Mouse (Mus musculus) liver, embryonic 16.5 days (tissue): ENCODE measurements around the gene Dcxr. TPM values are rescaled to one million over a fixed set of nuclear protein-coding genes. Genes with fewer than 3 reads are reported as not detected.

Source experiments
- polyA plus RNA-seq: library from polyadenylated mRNA; unstranded; fragments of >200 nt; fragmentation: Nextera tagmentation; extraction: Ambion mirVana; gene quantifications from 2 replicates; pipeline ENCODE4 v1.2.1, GENCODE M21; 2015

The Dcxr gene
- polyA plus RNA-seq, 1 experiment from 2014 or later = 27.9 TPM

Other genes starting within 250 kb of the Dcxr start
- 81.5 and 83.1 TPM in 2 replicates for gene Mrpl12, start 242.7 kb downstream of the Dcxr start, polyA plus RNA-seq
- 37.0 and 38.9 TPM in 2 replicates for gene Slc25a10, start 235.4 kb downstream of the Dcxr start, polyA plus RNA-seq
- 18.7 and 20.7 TPM in 2 replicates for gene Gcgr, start 196.6 kb downstream of the Dcxr start, polyA plus RNA-seq
- 38.5 and 39.1 TPM in 2 replicates for gene Mcrip1, start 177.6 kb downstream of the Dcxr start, polyA plus RNA-seq
- 0.20 and 1.2 TPM in 2 replicates for gene Ppp1r27, start 176.1 kb downstream of the Dcxr start, polyA plus RNA-seq
- gene P4hb, start 154.0 kb downstream of the Dcxr start, polyA plus RNA-seq = 793 and 897 TPM in 2 replicates
- gene Arhgdia, start 145.7 kb downstream of the Dcxr start, polyA plus RNA-seq = 201 and 205 TPM in 2 replicates
- 52.4 and 87.2 TPM in 2 replicates for gene Alyref, start 128.9 kb downstream of the Dcxr start, polyA plus RNA-seq
- 66.8 and 67.8 TPM in 2 replicates for gene Anapc11, start 128.9 kb downstream of the Dcxr start, polyA plus RNA-seq
- gene Npb, start 118.8 kb downstream of the Dcxr start, polyA plus RNA-seq = 16.2 and 16.4 TPM in 2 replicates
- gene Pcyt2, start 109.3 kb downstream of the Dcxr start, polyA plus RNA-seq = 158 and 184 TPM in 2 replicates
- 27.3 and 28.0 TPM in 2 replicates for gene Sirt7, start 102.0 kb downstream of the Dcxr start, polyA plus RNA-seq
- 29.4 and 30.9 TPM in 2 replicates for gene Mafg, start 93.7 kb downstream of the Dcxr start, polyA plus RNA-seq
- gene Pycr1, start 83.5 kb downstream of the Dcxr start, polyA plus RNA-seq = 4.8 and 5.1 TPM in 2 replicates
- 0.58 and 0.61 TPM in 2 replicates for gene Myadml2, start 79.1 kb downstream of the Dcxr start, polyA plus RNA-seq
- 0.15 and 0.20 TPM in 2 replicates for gene Notum, start 66.1 kb downstream of the Dcxr start, polyA plus RNA-seq
- 44.6 and 44.7 TPM in 2 replicates for gene Aspscr1, start 54.3 kb downstream of the Dcxr start, polyA plus RNA-seq
- 78.1 and 87.1 TPM in 2 replicates for gene Cenpx, start 13.5 kb downstream of the Dcxr start, polyA plus RNA-seq
- gene Lrrc45, start 13.4 kb downstream of the Dcxr start, polyA plus RNA-seq = 9.0 and 9.7 TPM in 2 replicates
- 0.77 and 0.80 TPM in 2 replicates for gene Rac3, start 5.8 kb downstream of the Dcxr start, polyA plus RNA-seq
- 0.31 TPM in 1 of 2 replicates, not detected in the other for gene Cbr2, start 4.8 kb upstream of the Dcxr start, polyA plus RNA-seq
- gene Hmga1b, start 35.5 kb upstream of the Dcxr start, polyA plus RNA-seq = 1.5 and 1.6 TPM in 2 replicates
- 8.6 and 11.5 TPM in 2 replicates for gene Rfng, start 56.9 kb upstream of the Dcxr start, polyA plus RNA-seq
- 61.6 and 64.7 TPM in 2 replicates for gene Gps1, start 57.0 kb upstream of the Dcxr start, polyA plus RNA-seq
- gene Dus1l, start 69.1 kb upstream of the Dcxr start, polyA plus RNA-seq = 51.4 and 51.6 TPM in 2 replicates
- 20.3 and 24.2 TPM in 2 replicates for gene Fasn, start 97.3 kb upstream of the Dcxr start, polyA plus RNA-seq
- gene Ccdc57, start 205.6 kb upstream of the Dcxr start, polyA plus RNA-seq = 1.6 and 1.7 TPM in 2 replicates
- gene Slc16a3, start 221.2 kb upstream of the Dcxr start, polyA plus RNA-seq = 80.5 and 82.1 TPM in 2 replicates